Mouse (Mus musculus): Measurements from ENCODE around the gene 4930407I10Rik. TPM values are rescaled to one million over a fixed set of nuclear protein-coding genes. Genes with fewer than 3 reads are reported as not detected.

The 4930407I10Rik gene
- not detected in 2 replicates for polyA plus RNA-seq (2015; fragmentation: Nextera tagmentation; extraction: Ambion mirVana)

- no peak for ATAC-seq (ENCODE audit: insufficient number of reproducible peaks, low FRiP score, low TSS enrichment, low read depth)
Observed at GRCm38 (mm10) chr15:82058719-82059201, at the start of gene 4930407I10Rik. 4930407I10Rik (plus strand) TSS chr15:82059151.

DNA sequence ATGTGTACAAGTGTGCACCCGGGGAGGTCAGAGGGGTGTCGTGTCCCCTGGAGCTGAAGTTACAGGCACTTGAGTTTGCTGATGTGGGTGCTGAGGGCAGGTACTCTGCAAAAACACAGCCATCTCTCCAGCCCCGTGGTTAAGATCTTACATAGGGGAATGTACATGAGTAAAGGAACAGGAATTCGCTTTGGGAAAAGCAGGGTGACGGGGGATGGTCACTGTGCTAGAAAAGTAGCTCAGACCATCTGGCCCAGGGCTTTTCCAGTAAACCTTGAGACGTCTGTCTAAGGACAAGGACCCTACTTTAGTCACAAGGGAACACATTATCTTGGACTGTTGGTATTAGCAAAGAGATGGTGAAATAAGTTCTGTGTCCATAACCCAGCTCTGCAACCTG lies 47.0 kb upstream of the 4930407I10Rik start:
- H3K9me3 ChIP-seq, result no peaks in the 10 kb centered on the region
- no peak overlapping the region for H3K27ac ChIP-seq
- H3K36me3 ChIP-seq, result no peaks in the 10 kb centered on the region; the same call in 1 of the 2 replicates
- H3K4me2 ChIP-seq, result no peak overlapping the region
- no peaks in the 10 kb centered on the region for H3K27me3 ChIP-seq
- H3K9ac ChIP-seq, result no peak overlapping the region
- H3K4me1 ChIP-seq, result peaks cover 11% of the 10 kb centered on the region
- no peak for ATAC-seq (ENCODE audit: insufficient number of reproducible peaks, low FRiP score, low TSS enrichment, low read depth)
- no peak overlapping the region for H3K4me3 ChIP-seq
- 83% methylated on average over 6 of the region's 6 CpGs for WGBS

More at GRCm38 (mm10) chr15:82058719-82059201, at the start of gene 4930407I10Rik:
- H3K4me3 ChIP-seq, result no peak within 1 kb of the TSS
- 0 out of 2 replicates have a peak, but pooled peaks cover 15% of the 10 kb centered on the region for H3K27me3 ChIP-seq
- no peak within 1 kb of the TSS for H3K4me2 ChIP-seq
- peaks cover 4% of the 10 kb centered on the region for H3K4me1 ChIP-seq
- H3K27ac ChIP-seq, result no peak within 1 kb of the TSS
- H3K9me3 ChIP-seq, result no peaks in the 10 kb centered on the region
- 75% methylated on average over 1 of the region's 1 CpGs for WGBS
- H3K9ac ChIP-seq, result no peak within 1 kb of the TSS
- no peaks in the 10 kb centered on the region for H3K36me3 ChIP-seq

DNA sequence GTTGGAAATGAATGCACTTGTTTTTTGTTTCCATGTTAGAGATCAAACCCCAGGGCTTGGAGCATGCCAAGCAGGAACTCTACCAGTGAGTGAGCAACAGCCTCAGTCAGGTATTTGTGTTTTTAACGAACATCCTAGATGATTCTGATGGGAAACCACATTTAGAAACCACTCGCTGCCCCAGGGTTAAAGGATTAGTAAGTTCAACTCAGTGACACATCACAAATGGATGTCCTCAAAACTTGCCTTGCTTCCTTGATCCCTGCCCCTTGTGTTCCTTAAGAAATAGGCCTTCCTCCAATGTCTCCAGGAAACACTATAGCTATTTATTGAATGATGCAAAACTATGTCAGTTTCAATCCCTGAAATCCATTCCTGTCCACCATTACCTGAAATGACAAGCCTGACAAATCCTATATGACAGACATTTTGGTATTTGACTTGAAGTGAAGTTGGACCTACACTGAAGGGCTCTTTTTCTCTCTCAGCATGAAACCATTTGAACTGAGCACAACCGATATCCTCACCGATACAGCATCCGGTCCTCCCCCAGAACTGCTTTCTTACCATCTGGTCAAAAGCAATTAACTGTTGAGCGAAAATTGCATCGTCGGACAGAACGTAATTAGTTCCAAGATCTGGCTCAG lies 44.1 kb upstream of the 4930407I10Rik start:
- H3K4me1 ChIP-seq, result peaks cover 11% of the 10 kb centered on the region
- ATAC-seq (ENCODE audit: insufficient number of reproducible peaks, low FRiP score, low TSS enrichment, low read depth), result no peak
- peak overlapping the region; percentile 96 for H3K4me3 ChIP-seq
- peak overlapping the region; percentile 85 for H3K9ac ChIP-seq
- H3K36me3 ChIP-seq, result peaks cover 10% of the 10 kb centered on the region
- no peaks in the 10 kb centered on the region for H3K9me3 ChIP-seq
- H3K27me3 ChIP-seq, result no peaks in the 10 kb centered on the region
- H3K4me2 ChIP-seq, result peak overlapping the region; percentile 89
- 13% methylated on average over 9 of the region's 9 CpGs for WGBS
- H3K27ac ChIP-seq, result no peak overlapping the region

GRCm38 (mm10) chr15:82015392-82016100 lies 43.4 kb upstream of the 4930407I10Rik start:
- peak overlapping the region; percentile 69 for H3K27ac ChIP-seq
- peak overlapping the region; percentile 85 for H3K9ac ChIP-seq
- H3K4me3 ChIP-seq, result peak overlapping the region; percentile 96
- ATAC-seq (ENCODE audit: insufficient number of reproducible peaks, low FRiP score, low TSS enrichment, low read depth), result peak; percentile 50
- H3K9me3 ChIP-seq, result no peaks in the 10 kb centered on the region
- peak overlapping the region; percentile 89 for H3K4me2 ChIP-seq
- H3K36me3 ChIP-seq, result peaks cover 13% of the 10 kb centered on the region
- H3K4me1 ChIP-seq, result peaks cover 11% of the 10 kb centered on the region
- no peaks in the 10 kb centered on the region for H3K27me3 ChIP-seq
- under 1% methylated on average over 39 of the region's 39 CpGs for WGBS

DNA sequence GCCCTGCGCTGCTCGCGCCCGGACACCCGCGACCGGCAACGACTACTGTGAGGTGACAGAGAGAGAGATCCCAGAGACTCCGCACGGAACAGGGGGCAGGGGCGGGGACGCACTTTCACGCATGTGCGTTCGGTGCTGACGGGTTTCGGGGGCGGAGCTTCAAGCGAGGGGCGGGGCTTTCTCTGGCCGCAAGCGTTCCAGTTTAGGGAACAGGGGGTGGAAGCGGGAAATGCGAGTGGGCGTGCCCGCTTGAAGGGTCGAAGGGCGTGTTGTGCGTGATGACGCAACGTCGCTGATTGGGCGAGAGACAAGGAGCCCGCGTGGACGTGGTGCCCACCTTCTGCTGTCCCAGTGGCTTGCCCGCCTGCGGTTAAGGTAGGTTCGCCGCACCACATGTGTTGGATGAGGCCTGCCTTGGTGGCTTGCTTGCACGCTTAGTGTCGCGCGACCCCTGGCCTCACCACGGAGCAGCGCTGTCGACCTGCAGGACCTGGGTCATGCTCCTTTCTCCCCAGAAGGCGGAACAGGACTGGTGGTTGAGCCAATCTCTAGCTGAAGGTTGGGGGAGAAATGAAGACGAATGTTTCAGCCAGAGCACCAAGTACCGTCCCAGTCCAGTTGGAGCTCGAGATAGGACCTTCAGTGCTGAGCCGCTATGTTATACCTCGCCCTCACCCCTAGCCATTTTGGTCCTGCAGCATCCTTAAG lies 42.7 kb upstream of the 4930407I10Rik start:
- Histone ChIP-seq H3K4me2 (peak overlapping the region; percentile 89), H3K4me1 (peaks cover 11% of the 10 kb centered on the region), H3K36me3 (peaks cover 13% of the 10 kb centered on the region), H3K9me3 (no peaks in the 10 kb centered on the region), H3K27me3 (no peaks in the 10 kb centered on the region), H3K4me3 (peak overlapping the region; percentile 96), H3K27ac (peak overlapping the region; percentile 69), H3K9ac (peak overlapping the region; percentile 85)
- under 1% methylated on average over 51 of the region's 53 CpGs for whole genome bisulfite sequencing
- ATAC-seq (ENCODE audit: insufficient number of reproducible peaks, low FRiP score, low TSS enrichment, low read depth), result peak; percentile 94

- peak overlapping the region; percentile 64 for H3K9ac ChIP-seq
- peak overlapping the region; percentile 96 for H3K4me3 ChIP-seq
- WGBS, result 22% methylated on average over 6 of the region's 6 CpGs
- H3K4me2 ChIP-seq, result peak overlapping the region; percentile 89
- peaks cover 11% of the 10 kb centered on the region for H3K4me1 ChIP-seq
- no peaks in the 10 kb centered on the region for H3K9me3 ChIP-seq
- peak overlapping the region; percentile 59 for H3K27ac ChIP-seq
- no peak for ATAC-seq (ENCODE audit: insufficient number of reproducible peaks, low FRiP score, low TSS enrichment, low read depth)
- H3K27me3 ChIP-seq, result no peaks in the 10 kb centered on the region
- peaks cover 17% of the 10 kb centered on the region for H3K36me3 ChIP-seq
Observed at GRCm38 (mm10) chr15:82016830-82017229, 42.1 kb upstream of the 4930407I10Rik start.

GRCm38 (mm10) chr15:82017461-82017860 lies 41.5 kb upstream of the 4930407I10Rik start:
- Histone ChIP-seq H3K36me3 (peaks cover 23% of the 10 kb centered on the region), H3K4me2 (no peak overlapping the region), H3K9me3 (no peaks in the 10 kb centered on the region), H3K27ac (no peak overlapping the region), H3K27me3 (no peaks in the 10 kb centered on the region), H3K4me3 (no peak overlapping the region), H3K4me1 (peaks cover 11% of the 10 kb centered on the region), H3K9ac (no peak overlapping the region)
- 68% methylated on average over 4 of the region's 4 CpGs for WGBS
- no peak for ATAC-seq (ENCODE audit: insufficient number of reproducible peaks, low FRiP score, low TSS enrichment, low read depth)

DNA sequence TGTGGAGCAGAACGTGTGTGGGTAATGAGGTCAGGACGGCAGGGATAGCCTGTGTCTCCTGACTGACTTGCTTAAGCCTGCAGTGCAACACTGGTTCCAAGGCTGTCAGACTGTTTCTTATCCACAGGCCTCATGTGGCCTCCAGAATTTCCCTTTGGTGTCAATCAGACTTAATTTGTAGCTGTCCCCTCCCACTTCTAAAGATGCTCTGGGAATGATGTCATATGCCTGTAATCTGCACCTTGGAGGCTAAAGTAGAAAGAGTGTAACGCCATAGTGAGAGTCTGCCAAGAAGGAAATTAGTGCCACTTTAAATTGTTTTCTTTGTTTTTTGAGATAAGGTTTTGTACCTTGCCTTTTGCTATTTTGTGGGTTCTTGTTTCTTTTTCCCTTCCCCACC lies 39.7 kb upstream of the 4930407I10Rik start:
- ATAC-seq (ENCODE audit: insufficient number of reproducible peaks, low FRiP score, low TSS enrichment, low read depth), result no peak
- H3K36me3 ChIP-seq, result peaks cover 41% of the 10 kb centered on the region
- peaks cover 11% of the 10 kb centered on the region for H3K4me1 ChIP-seq
- WGBS, result 78% methylated on average over 3 of the region's 3 CpGs
- H3K4me2 ChIP-seq, result no peak overlapping the region
- H3K9ac ChIP-seq, result no peak overlapping the region
- no peaks in the 10 kb centered on the region for H3K9me3 ChIP-seq
- H3K27me3 ChIP-seq, result no peaks in the 10 kb centered on the region
- no peak overlapping the region for H3K27ac ChIP-seq
- no peak overlapping the region for H3K4me3 ChIP-seq

DNA sequence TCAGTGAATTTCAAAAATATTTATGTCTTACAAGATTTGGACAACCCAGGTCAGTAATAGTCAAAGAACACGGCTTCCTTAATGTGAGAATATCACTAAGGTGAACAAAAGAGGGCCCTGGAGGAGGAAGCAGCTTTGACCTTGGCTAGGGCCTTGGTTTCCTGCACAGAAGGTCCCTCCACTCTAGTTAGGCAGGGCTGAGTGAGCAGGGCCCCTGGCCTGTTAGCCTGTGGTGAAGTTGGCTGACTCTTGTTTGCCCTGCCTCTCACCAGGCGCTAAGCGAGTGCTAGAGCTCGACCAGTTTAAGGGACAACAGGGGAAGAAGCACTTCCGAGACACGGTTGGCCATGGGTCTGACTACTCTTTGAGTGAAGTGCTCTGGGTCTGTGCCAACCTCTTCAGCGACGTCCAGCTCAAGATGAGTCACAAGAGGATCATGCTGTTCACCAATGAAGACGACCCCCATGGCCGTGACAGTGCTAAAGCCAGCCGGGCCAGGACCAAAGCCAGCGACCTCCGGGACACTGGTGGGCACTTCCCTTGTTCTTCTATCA lies 36.3 kb upstream of the 4930407I10Rik start:
- no peak overlapping the region for H3K27ac ChIP-seq
- H3K4me2 ChIP-seq, result no peak overlapping the region
- H3K4me3 ChIP-seq, result no peak overlapping the region
- WGBS, result 85% methylated on average over 13 of the region's 13 CpGs
- H3K9me3 ChIP-seq, result no peaks in the 10 kb centered on the region
- no peaks in the 10 kb centered on the region for H3K4me1 ChIP-seq
- no peaks in the 10 kb centered on the region for H3K27me3 ChIP-seq
- no peak overlapping the region for H3K9ac ChIP-seq
- ATAC-seq (ENCODE audit: insufficient number of reproducible peaks, low FRiP score, low TSS enrichment, low read depth), result no peak
- peaks cover 74% of the 10 kb centered on the region for H3K36me3 ChIP-seq

DNA sequence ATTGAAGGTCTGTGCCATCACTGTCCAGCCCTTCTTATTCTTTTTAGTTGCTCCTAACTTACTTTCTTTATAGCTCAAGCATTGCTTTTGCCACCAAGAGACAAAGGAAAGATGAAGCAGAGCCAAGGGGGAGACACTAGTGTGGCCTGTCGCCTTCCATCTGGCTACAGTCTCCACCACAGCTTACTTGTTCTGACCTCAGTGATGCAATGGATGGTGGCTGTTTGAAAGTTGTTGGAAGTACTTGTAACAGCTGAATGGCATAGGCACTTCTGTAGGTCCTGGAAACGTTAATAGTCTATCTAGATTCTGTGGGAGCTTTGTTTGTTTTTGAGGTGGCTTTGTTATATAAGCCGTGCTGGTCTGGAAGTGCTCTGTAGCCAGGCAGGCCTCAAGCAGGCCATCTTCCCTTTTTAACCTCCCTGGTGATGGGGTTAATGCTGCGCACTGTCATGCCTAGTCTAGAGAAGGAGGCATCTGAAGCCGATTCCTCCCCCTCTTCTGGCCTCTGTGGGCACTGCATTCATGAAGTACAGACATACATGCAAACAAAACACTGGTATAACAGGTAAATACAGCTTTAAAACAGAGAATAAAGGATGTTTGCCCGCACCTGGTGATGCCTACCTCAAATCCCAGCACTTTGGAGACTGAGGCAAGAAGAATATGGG lies 34.9 kb upstream of the 4930407I10Rik start:
- peaks cover 80% of the 10 kb centered on the region for H3K36me3 ChIP-seq
- H3K4me3 ChIP-seq, result no peak overlapping the region
- no peaks in the 10 kb centered on the region for H3K27me3 ChIP-seq
- no peak overlapping the region for H3K27ac ChIP-seq
- no peak for ATAC-seq (ENCODE audit: insufficient number of reproducible peaks, low FRiP score, low TSS enrichment, low read depth)
- no peaks in the 10 kb centered on the region for H3K9me3 ChIP-seq
- H3K9ac ChIP-seq, result no peak overlapping the region
- H3K4me2 ChIP-seq, result no peak overlapping the region
- WGBS, result 91% methylated on average over 6 of the region's 6 CpGs
- H3K4me1 ChIP-seq, result no peaks in the 10 kb centered on the region

- peaks cover 93% of the 10 kb centered on the region for H3K36me3 ChIP-seq
- H3K4me3 ChIP-seq, result no peak overlapping the region
- H3K4me2 ChIP-seq, result no peak overlapping the region
- no peak overlapping the region for H3K9ac ChIP-seq
- H3K9me3 ChIP-seq, result no peaks in the 10 kb centered on the region
- H3K27ac ChIP-seq, result no peak overlapping the region
- WGBS, result 92% methylated on average over 7 of the region's 7 CpGs
- H3K4me1 ChIP-seq, result no peaks in the 10 kb centered on the region
- no peaks in the 10 kb centered on the region for H3K27me3 ChIP-seq
- ATAC-seq (ENCODE audit: insufficient number of reproducible peaks, low FRiP score, low TSS enrichment, low read depth), result no peak
Observed at GRCm38 (mm10) chr15:82027276-82027675, 31.7 kb upstream of the 4930407I10Rik start.

All from limb, embryonic 15.5 days (tissue).